Mouse (Mus musculus): Measurements from ENCODE around the gene Cfap299.

Gene Cfap299

DNA sequence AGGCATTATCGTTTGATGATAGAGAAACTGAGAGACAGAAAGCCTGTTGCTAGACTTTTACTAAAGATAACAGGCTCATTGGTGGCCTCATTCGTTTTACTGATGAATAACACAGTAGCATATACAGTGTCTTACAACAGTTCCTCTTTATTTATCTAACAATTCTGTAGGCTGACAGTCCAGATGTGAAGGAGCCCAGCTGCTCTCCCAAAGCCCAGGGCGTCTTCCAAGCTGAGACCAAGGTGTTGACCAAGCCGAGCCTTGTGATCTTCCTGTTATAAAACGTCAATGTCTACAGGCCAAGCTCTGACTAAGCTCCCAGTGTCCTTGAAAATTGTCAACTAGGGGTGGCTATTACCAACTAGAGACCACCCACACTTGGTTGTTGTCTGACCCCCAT is 321.9 kb downstream of the Cfap299 start:
- DNase-seq (ENCODE audit: low spot score), result no peak

DNA sequence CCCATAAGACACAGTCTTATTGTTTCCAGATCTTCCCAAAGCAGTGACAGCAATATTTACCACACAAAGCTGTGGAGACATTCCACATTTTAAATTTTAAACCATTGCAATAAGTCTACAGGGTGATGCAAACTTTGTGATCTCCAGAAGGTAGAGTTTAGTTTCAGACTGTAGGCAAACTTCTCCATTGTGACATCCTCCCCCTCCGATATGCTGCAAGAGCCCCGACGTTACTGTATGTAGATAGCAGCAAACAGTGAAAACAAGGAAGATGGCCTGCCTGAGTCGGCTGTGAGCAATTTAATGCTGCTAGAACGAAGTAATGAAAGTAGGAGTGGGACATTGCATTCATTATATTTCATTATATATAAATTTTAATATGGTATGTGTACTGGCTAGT is 359.1 kb downstream of the Cfap299 start:
- DNase-seq (ENCODE audit: low spot score), result no peak

DNA sequence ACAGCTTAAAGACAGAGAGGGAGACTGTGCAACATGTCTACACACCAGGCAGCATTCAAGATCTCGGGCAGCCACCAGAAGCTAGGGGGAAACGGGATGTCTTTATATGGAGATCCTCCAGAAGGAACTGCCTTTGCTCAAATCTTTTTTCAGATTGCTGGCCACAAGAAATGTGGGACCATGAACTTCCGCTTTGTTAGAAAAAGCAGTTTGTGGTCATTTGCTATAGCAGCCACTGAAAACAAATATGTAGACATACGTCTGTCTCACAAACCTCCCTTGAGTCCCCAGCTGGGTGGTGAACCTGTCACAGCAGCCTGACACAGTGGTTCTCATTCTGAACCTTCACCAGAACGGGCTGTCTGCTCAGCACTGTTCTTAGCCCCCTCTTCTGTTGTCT is 363.0 kb downstream of the Cfap299 start:
- no peak for DNase-seq (ENCODE audit: low spot score)

DNA sequence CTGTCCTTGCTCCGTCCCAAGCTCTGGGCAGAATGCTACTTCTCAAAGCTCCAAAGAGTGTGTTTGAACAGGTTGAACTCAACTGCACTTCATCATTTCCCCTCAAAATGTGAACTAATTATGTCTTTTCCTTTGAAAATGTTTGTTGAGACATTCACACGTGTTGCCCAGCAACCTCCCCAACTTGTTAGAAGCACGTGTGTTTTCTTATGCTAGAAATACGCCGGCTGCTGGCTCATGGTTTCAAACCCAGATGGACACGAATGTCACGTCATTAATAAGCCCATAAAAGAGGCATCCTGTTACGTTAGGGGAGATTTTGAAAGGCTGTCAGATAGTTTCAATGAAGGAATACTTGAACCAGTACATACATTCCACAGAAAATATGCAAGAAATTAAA is 367.2 kb downstream of the Cfap299 start:
- no peak for DNase-seq (ENCODE audit: low spot score)

DNA sequence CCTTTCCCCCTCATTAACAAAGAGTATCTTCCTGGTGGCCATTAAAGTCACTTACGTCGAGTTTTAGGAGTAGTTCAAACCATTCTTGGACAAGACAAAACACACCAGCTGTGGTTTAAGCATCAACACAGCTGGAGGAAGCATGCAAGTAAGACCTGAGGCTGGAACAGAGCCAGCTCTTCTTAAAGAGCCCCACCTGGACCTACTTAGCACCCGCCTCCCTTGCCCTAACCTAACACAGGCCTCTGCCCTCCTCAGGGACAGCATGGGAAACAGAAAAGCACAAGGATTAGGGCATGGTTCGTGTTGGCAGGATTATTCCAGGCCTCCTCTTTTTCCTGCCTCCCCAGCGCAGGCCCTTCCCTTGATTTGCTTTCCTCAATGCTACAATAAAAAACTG is 374.9 kb downstream of the Cfap299 start:
- no peak for DNase-seq (ENCODE audit: low spot score)

DNA sequence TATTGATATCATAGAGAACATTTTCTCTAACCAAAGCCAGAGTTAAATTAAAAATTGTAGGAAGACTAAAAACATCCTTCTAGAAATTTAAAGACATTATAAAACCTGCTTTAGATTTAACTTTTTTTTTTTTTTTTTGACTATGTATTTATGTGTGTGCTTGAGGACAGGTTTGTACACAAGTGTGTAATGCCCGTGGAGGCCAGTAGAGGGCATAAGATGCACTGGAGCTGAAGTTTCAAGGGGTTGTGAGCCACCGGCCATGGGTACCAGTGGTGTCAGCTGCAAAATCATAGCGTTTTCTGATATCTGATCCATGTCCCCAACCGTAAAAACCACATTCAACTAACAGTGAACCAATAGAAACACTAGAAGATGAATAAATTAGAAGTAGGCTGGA is 377.5 kb downstream of the Cfap299 start:
- DNase-seq (ENCODE audit: low spot score), result no peak

DNA sequence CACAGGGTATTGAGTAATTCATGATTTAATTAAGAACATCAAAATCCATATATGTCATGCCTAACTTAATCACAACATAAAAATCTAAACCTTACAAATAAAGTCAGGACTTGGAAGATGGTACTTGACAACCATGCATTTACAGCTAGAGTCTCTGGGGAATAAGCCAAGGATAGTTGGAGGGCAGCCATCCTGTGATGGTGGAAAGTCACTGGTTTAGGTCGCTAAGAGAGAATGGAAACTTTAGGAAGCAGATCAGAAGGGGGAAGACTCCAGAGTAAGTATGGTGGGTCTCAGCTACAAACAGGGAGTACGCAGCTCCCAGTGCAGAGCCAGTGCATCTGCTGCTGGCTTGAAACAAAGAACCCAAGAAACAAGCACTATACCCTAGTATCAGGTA is 386.3 kb downstream of the Cfap299 start:
- DNase-seq (ENCODE audit: low spot score), result no peak

DNA sequence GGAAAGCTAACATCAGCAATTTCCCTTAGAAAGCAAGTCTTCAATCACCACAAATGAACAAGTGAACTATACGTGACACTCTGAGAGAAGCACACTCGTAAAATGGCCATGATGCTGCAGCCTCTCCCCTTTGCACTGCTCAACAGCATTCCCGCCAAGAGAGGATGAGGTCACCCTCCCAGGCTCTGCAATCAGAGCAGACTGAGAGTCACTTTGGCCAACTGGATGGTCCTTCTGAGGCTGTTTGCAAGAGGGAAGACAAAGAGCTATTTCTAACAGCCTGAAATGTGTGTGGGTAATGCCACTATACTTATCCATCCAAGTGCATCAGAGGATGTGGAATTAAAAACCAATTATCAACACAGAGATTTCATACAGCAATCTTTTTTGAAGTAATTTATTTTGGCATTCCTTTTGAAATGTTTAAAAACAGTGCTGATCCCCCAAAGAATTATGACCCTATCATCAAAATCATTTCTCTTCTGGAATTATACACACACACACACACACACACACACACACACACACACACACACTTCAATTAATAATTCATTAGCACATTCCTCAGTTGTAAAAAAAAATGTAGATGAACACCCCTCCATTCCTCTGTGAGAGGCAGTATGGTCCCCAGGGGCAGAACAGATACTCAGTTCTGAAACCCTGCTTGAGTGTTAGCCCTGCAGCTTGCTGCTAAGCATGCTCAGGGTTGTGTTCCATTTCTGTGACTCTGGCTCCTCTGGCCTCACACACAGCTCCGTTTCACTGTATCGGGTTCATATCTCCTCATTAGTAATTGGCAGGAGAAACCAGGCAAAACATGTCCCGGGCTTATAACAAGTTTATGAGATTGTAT is 403.3 kb downstream of the Cfap299 start:
- no peak for DNase-seq (ENCODE audit: low spot score)

DNA sequence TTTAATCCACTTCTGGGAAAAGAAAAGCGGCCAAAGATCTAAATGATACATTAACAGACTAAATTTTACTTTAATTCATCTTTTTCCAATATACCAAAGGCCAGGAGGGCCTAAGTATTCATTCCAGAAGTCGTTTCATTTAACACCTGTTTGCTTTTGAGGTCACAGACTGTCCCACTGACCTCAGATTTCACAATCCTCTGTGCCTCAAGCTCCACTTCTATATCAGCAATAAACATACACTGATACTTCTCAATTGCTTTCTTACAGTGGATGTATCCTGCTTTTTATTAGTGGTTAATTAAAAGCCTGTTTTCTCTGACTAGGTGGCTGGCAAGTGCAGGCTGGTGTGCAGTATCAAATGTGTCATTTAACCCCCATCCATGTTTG is 403.9 kb downstream of the Cfap299 start:
- no peak for DNase-seq (ENCODE audit: low spot score)

DNA sequence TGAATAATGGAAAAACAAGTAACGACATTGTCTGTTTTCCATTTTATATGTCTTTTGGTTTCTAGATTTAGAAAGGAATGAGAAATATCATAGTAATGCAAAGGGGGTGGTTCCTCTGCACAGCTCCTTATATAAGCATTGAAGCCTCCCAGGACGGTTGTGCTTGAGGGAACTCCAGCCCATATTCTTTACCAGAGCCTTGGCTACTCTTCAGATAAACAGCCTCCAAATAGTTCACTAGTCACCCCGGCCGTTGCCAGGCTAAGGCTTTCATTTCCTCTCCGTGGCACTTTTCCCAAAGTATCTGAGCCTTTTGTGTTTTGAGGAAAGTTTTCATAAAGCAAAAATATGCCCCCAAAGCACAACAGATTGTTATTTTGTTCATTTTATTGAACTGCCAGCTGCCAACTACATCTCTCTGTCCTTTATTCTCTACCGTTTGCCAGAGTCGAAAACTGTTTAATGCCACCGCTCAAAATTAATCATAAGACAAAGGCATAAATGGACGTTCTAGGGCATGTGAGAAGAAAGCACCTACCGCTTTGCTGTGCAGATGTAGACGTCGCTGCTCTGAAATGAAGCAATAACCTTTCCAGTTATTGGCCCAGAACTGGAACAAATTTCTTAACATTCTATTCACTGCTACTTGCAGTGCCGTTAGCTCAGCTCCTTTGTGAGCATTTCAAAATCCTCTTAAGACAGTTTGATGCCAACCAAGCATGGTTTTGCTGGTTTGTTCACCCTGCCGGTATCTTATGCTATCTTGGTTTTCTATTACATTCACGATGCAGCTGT is 433.0 kb downstream of the Cfap299 start:
- DNase-seq (ENCODE audit: low spot score), result no peak

DNA sequence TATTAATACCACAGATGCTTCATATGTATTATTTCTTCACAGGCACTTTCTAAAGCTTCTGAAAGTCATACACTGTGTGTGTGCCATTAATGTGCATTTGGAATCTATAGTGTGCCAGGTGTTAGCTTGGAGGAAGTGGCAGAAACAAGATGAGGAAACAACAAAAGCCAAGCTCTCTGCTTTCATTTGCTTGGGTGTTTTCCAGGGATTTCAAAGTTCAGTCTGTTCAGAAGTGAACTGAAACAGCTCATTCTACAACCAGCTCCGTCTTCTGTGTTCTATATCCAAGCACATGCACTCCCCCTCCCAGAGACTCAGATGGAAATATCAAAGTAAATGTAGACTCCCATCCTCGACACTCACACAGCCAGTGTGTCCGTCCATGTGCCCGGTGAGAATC is 449.5 kb downstream of the Cfap299 start:
- no peak for DNase-seq (ENCODE audit: low spot score)

DNA sequence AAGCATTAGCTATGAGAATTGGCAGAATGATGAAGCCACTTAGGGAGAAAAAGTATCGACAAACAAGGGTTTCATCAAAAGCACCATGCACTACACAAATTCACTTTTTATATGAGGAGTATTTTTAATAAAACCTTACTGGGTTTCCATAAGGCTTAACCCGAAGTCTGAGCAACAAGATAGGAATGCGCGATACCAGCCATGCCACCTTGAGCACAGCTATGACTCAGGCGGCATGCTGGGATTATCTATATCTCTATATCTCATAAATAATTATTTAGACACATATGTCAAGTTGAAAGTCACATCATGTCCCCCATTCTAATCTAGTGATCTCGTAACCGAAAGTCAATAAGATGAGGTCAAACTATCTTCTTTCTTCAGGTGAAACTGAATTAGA is 453.0 kb downstream of the Cfap299 start:
- DNase-seq (ENCODE audit: low spot score), result no peak

DNA sequence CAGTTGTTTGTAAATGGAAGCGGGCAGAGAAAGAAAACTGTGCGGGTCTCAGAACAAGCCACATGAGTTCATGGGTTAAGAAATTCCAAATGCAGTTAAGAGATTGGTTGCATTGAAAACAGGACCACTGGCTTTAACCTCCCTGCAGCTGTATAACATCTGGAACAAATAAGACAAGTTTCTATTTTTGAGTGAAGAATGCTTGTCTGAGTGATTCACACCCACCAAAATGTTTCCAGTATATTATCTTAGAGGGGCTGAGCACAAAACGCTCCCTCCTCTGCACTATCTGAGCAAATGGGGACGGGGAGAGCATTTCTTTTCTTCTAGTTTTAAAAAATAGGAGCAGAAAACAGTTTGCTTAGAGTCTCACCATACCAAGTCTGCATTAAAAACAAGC is 458.6 kb downstream of the Cfap299 start:
- no peak for DNase-seq (ENCODE audit: low spot score)

DNA sequence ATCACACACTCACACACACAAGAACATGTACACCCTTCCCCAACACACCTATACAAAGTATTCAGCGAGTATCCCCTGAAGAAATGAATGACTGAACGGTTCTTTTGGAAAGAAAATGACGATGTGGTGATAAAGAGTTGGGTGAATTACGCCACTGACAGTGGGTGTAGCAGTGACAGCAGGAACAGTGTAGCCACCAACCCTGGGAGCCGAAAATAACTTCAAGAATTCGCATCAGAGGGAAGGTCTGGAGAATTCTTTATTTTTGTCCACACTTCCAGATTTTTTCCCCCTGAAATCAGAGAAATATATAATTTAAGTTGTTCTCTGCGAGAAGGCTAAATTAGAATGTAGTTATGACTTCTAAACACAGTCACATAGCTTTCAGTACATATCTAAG is 459.5 kb downstream of the Cfap299 start:
- no peak for DNase-seq (ENCODE audit: low spot score)

DNA sequence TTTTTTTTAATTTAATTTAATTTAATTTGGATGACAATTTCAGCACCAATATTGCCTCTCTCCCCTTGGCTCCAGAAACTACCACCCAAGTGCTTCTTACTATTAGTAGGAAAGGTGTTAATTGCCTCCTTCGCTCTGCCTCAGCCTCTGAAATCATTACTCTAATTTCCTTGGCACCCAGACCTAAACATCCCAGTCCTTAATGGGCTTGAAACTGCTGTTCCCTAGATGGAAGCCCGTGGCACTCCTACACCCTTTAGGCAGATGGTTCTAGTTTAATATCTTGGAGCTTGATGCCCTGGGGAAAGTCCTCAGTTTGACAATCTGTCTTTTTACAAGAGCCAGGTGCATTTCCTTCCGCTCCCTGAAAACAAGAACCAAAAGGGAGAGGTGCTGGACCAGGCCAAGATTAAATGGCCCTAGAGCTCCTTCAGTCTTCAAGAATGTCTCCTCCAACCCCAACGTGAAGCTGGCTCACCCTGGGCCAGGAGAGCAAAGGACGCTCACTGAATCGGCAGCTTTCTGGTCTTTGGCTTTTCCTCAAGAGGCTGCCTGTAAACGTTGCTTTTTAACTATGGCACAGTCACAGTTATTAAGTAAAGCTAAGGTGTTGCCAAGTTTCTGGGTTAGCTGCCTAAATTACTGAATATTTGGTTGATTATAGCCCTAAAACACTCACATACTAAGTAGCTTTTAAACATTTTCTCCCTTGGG is 461.9 kb downstream of the Cfap299 start:
- DNase-seq (ENCODE audit: low spot score), result no peak

DNA sequence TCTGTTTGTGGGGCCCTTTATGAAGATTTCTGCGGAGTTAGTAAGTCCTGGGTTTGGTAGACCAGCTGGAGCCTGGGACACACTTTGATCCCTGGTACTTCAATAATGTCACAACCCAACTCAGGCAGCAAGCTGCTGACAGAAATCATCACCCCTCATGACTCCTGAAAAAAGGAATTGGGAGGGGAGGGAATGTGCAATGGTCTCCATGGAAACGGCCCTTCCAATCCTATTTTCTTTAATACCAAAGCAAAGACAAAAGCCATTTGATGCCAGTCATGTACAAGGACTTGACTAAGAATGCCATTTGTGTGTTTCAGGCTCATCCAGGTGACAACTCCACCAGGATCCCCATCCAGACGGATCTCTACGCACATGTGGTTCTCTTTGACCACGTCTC is 472.4 kb downstream of the Cfap299 start:
- DNase-seq (ENCODE audit: low spot score), result no peak

DNA sequence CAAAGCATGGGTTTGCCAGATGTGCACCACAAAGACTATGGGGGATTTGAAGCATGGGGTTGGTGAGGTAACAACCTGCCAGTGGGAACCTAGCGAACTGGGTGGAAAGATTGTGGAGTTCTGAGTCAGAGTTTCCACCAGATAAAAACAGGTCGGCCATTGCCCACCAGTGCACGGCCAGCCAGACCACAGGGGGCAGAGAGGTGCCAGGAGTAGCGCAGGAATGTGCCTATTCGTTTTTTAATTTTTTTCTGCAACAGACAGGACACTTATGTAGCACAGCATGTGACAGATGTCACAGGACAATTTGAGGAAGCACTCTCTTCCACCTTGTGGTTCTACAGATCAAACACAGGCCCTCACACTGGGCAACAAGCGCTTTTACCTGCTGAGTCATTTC is 475.7 kb downstream of the Cfap299 start:
- DNase-seq (ENCODE audit: low spot score), result no peak

DNA sequence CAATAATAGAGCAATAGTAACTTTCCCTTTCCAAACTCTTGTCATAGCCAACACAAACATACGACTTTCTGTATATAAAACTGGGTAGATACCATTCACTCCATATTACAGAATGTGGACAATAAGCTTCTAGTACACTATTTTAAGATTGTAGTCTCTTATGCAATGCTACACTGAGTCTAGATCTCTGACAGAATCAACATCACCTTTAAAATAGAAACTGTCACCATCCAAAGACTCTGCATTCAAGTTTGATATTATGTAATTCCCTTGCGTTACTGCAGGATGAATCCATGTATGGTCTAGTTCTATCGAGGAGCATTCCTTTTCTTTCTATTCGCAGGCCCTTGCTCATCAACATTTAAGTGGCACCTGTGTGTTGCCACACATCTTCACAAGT is 477.4 kb downstream of the Cfap299 start:
- DNase-seq (ENCODE audit: low spot score), result no peak

DNA sequence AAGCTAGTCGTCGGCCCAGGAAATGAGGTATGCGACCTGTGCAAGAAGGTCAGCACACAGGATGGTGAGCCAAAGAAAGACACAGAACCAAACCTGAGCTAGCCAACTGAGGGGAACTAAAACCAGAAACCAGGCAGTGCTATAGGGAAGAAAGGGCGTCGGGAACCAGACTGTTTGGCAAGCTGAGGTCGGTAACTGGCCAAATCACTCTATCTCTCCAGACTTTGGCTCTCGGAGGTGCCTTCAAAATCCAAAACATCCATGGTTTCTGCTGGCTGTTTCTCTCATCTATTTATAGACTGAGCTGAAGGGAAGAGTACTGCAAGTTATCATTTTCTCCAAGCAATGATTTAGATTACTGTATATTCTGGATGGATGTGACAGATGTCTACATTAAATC is 477.9 kb downstream of the Cfap299 start:
- no peak for DNase-seq (ENCODE audit: low spot score)

DNA sequence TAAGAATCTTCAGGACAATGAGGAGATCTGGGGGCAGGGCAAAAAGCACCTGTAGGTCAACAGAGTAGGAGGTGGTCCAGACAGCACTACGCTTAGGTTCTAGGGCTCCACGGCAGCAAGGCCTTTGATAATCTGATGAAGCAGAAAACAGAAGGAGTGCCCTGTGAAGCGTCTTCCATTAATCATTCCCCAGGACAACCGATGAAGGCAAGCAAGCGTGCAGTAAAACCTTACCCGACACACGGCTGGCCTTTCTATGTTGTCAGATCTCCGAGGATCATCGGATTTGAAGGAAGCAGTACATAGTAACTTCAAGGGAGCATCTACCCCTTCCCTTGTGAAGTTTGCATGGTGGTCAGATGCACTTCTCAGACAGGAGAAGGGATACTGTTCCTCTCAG is 478.8 kb downstream of the Cfap299 start:
- no peak for DNase-seq (ENCODE audit: low spot score)

DNA sequence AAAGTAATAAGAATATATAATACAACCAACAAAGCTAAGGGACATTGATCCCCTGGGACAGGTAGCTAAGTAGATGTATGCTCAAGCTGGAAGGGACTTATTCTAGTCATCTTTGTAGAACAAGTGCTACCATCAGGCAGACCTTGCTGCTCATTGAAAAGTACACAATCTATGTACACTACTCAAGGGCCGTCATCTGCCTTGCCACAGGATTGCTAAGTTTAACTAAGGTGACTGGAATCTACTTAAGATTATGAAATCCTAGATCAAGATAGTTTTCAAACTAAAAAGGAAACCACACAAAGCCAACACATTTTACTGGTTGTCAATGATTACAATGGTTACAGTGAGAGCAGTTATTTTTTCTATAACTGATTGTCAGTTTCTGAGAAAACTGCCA is 483.3 kb downstream of the Cfap299 start:
- no peak for DNase-seq (ENCODE audit: low spot score)

DNA sequence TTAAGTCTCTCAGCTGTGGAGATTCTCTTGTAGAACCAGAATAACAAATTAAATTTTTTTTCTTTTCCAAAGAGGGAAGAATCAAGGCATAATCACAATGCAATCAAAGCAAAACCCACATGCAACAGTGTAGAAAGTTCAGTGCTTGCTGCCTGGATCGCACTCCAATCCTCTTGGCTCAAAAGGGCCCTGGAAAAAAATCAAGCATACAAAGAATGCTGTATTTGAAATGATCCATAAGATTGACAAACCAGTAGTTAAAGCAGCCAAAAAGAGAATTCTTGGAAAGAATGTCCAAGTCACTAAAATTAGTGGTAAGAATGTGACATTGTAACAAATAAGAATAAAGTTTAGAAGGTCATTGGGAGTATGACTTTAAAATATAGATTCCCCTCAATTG is 486.2 kb downstream of the Cfap299 start:
- no peak for DNase-seq (ENCODE audit: low spot score)

DNA sequence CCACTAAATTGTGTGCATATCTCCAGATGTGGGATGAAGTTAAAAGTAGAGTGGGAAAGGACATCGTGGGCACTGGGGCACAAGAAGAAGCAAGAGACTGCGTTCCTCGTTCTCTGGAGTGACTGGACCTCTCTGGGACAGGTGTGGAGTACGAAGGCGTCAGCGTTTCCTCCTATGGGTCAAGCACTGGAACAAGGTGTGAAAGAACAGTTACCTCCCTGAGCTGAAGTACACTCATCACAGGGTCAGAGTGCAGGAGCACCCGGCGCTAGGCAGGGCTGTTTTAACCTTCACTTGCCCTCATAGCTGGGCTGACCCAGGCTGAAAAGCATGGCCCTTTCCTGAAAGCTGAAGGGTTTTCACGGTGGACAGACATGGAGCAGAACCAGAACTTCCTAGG is 504.7 kb downstream of the Cfap299 start:
- DNase-seq (ENCODE audit: low spot score), result no peak
